Mouse (Mus musculus) CH12.LX (cell line): ENCODE measurements around the gene Scn8a. TPM values are rescaled to one million over a fixed set of nuclear protein-coding genes. Genes with fewer than 3 reads are reported as not detected.

Source experiments
- DNase-seq: peaks from one replicate; pipeline ENCODE4 v3.0.0-alpha.2; 2013; ENCODE audit errors: extremely low read depth
- H3K27ac ChIP-seq: 2 replicates; pipeline ENCODE4 v1.5.1; 2012; ENCODE audit warnings: low read depth, mild to moderate bottlenecking, control low read depth, moderate library complexity; ENCODE audit not compliant: insufficient read depth
- H3K27me3 ChIP-seq: replicated peaks from 2 replicates; pipeline ENCODE3; 2012; ENCODE audit warnings: inconsistent platforms
- H3K36me3 ChIP-seq, 2 experiments: replicated peaks in 1 of 2; 2 replicates each; pipeline versions ENCODE3 to v1.6.1; 2012; ENCODE audit warnings: inconsistent platforms in 1 of 2, low read length in 1 of 2, mild to moderate bottlenecking in 1 of 2, mixed read lengths in 1 of 2, moderate library complexity in 1 of 2; ENCODE audit not compliant: control insufficient read depth in 1 of 2, insufficient read depth in 1 of 2
- H3K4me1 ChIP-seq, 2 experiments: 2 replicates each; pipeline ENCODE4 v1.6.1; 2012; ENCODE audit warnings: inconsistent platforms in 1 of 2, moderate library complexity in 1 of 2; ENCODE audit not compliant: insufficient read depth in 2 of 2, control insufficient read depth in 1 of 2
- H3K4me2 ChIP-seq: 2 replicates; pipeline ENCODE4 v1.6.1; 2012; ENCODE audit warnings: low read depth, mild to moderate bottlenecking, control low read depth; ENCODE audit not compliant: poor library complexity, insufficient read depth, severe bottlenecking
- H3K4me3 ChIP-seq, 3 experiments: fragments of 150-350 bp in 1 of 3; sonication (generic) in 1 of 3; replicated peaks in 1 of 3; 2 replicates each; pipeline versions ENCODE3 to v1.5.1; 2011 to 2012; ENCODE audit warnings: low read depth in 2 of 3, low read length in 2 of 3, mild to moderate bottlenecking in 2 of 3, moderate library complexity in 2 of 3, control low read depth in 1 of 3, improper control_type of control experiment in 1 of 3, inconsistent platforms in 1 of 3, mixed read lengths in 1 of 3; ENCODE audit not compliant: poor library complexity in 1 of 3
- H3K79me2 ChIP-seq: replicated peaks from 2 replicates; pipeline ENCODE4 v1.6.1; 2012; ENCODE audit warnings: mild to moderate bottlenecking, moderate library complexity; ENCODE audit not compliant: control insufficient read depth, poor library complexity, insufficient read depth, severe bottlenecking; ENCODE audit errors: extremely low read depth
- H3K9ac ChIP-seq: 2 replicates; pipeline ENCODE4 v1.6.1; 2012; ENCODE audit warnings: low read depth, mild to moderate bottlenecking, control low read depth, moderate library complexity; ENCODE audit not compliant: insufficient read depth
- H3K9me3 ChIP-seq: replicated peaks from 2 replicates; pipeline ENCODE3; 2012; ENCODE audit warnings: low read length, inconsistent platforms, mixed read lengths
- CTCF ChIP-seq, 2 experiments: IDR thresholded peaks in 1 of 2; conservative IDR thresholded peaks in 1 of 2; 2 replicates each; pipeline ENCODE4 v1.5.1; 2011 to 2012; ENCODE audit warnings: low read depth in 2 of 2, low read length in 2 of 2, improper control_type of control experiment in 1 of 2, inconsistent platforms in 1 of 2, mild to moderate bottlenecking in 1 of 2, moderate library complexity in 1 of 2
- ETS1 ChIP-seq: conservative IDR thresholded peaks from 2 replicates; pipeline ENCODE4 v1.6.1; 2012; ENCODE audit warnings: low read depth, mild to moderate bottlenecking, inconsistent platforms, low read length, improper control_type of control experiment, moderate library complexity
- HCFC1 ChIP-seq: IDR thresholded peaks from 2 replicates; pipeline ENCODE4 v1.6.1; 2012; ENCODE audit warnings: low read depth, mild to moderate bottlenecking, inconsistent platforms, low read length, improper control_type of control experiment
- IRF4 ChIP-seq: IDR thresholded peaks from 2 replicates; pipeline ENCODE4 v1.6.1; 2014; ENCODE audit warnings: low read depth, mild to moderate bottlenecking, inconsistent platforms, low read length, improper control_type of control experiment
- MAZ ChIP-seq: IDR thresholded peaks from 2 replicates; pipeline ENCODE4 v1.6.1; 2012; ENCODE audit warnings: low read depth, mild to moderate bottlenecking, inconsistent platforms, low read length, improper control_type of control experiment, moderate library complexity
- NELFE ChIP-seq: IDR thresholded peaks from 2 replicates; pipeline ENCODE4 v1.6.1; 2011; ENCODE audit warnings: low read depth, low read length, improper control_type of control experiment
- POLR2A ChIP-seq: IDR thresholded peaks from 2 replicates; pipeline ENCODE4 v1.6.1; 2011; ENCODE audit warnings: low read depth, mild to moderate bottlenecking, improper control_type of control experiment, low read length
- RAD21 ChIP-seq: IDR thresholded peaks from 2 replicates; pipeline ENCODE4 v1.6.1; 2011; ENCODE audit warnings: low read depth, mild to moderate bottlenecking, low read length, improper control_type of control experiment, moderate library complexity
- SIN3A ChIP-seq: IDR thresholded peaks from 2 replicates; pipeline ENCODE4 v1.6.1; 2012; ENCODE audit warnings: low read length, improper control_type of control experiment, inconsistent platforms
- SMC3 ChIP-seq: IDR thresholded peaks from 2 replicates; pipeline ENCODE4 v1.6.1; 2011; ENCODE audit warnings: low read depth, low read length, improper control_type of control experiment
- TCF12 ChIP-seq: IDR thresholded peaks from 2 replicates; pipeline ENCODE4 v1.6.1; 2014; ENCODE audit warnings: low read depth, mild to moderate bottlenecking, inconsistent platforms, low read length, improper control_type of control experiment
- UBTF ChIP-seq: IDR thresholded peaks from 2 replicates; pipeline ENCODE4 v1.6.1; 2012; ENCODE audit warnings: low read depth, mild to moderate bottlenecking, inconsistent platforms, low read length, improper control_type of control experiment, moderate library complexity
- USF2 ChIP-seq: conservative IDR thresholded peaks from 2 replicates; pipeline ENCODE4 v1.6.1; 2011; ENCODE audit warnings: low read depth, low read length, improper control_type of control experiment
- ZKSCAN1 ChIP-seq: IDR thresholded peaks from 2 replicates; pipeline ENCODE4 v1.6.1; 2012; ENCODE audit warnings: low read depth, inconsistent platforms, low read length, improper control_type of control experiment, borderline replicate concordance
- dilution Hi-C: fragments of 300-500 bp; cut with MboI; formaldehyde crosslinking; loops from 2 replicates; pipeline ENCODE4 v1.14.3; 2020; ENCODE audit warnings: low sequenced_read_pairs; ENCODE audit not compliant: extremely low pct_unique_long_range_greater_than_20kb, extremely low pct_ligation_motif_present
- in situ Hi-C: fragments of 300-500 bp; cut with MboI; formaldehyde crosslinking; loops from 3 replicates; pipeline ENCODE4 v1.14.3; 2019; ENCODE audit warnings: low sequenced_read_pairs, low pct_ligation_motif_present, low pct_unique_long_range_greater_than_20kb, mixed read lengths
- polyA plus RNA-seq: library from polyadenylated mRNA; unstranded; fragments of >175 nt; gene quantifications from 2 replicates; pipeline ENCODE4 v1.2.1, GENCODE M21; 2012; ENCODE audit warnings: low read depth; ENCODE audit not compliant: insufficient read length
- total RNA-seq, 2 experiments: library from RNA; depleted of rRNA; stranded (reverse); fragments of 300-350 nt in 1 of 2; fragments of >200 nt in 1 of 2; gene quantifications; 2 replicates each; pipeline ENCODE4 v1.2.3; 2012 to 2014

Gene Scn8a
- total and polyA plus RNA-seq, 3 experiments: 0.13 to 0.39 (median 0.15) TPM

GRCm38 (mm10) chr15:101054541-101054940, 184.9 kb downstream of the Scn8a start:
- Histone ChIP-seq H3K27ac (no peak overlapping the region), H3K4me2 (no peak overlapping the region), H3K4me1 (no peaks in the 10 kb centered on the region), H3K27me3 (peaks cover 31% of the 10 kb centered on the region), H3K36me3 (no peaks in the 10 kb centered on the region), H3K79me2 (no peaks in the 10 kb centered on the region), H3K9me3 (peaks cover 16% of the 10 kb centered on the region)
- dilution Hi-C loops (no loop called here), in situ Hi-C loops (no loop called here)
- no peak for DNase-seq
- TF ChIP-seq TCF12 (no peak), MAZ (no peak), SIN3A (no peak)
- TF ChIP-seq, all 38 proteins: peak for 0
- no peak overlapping the region for H3K9ac ChIP-seq
- H3K4me3 ChIP-seq: no peak overlapping the region

GRCm38 (mm10) chr15:101056225-101056624, 186.6 kb downstream of the Scn8a start:
- Histone ChIP-seq H3K27ac (no peak overlapping the region), H3K9me3 (peaks cover 16% of the 10 kb centered on the region), H3K4me3 (no peak overlapping the region), H3K36me3 (no peaks in the 10 kb centered on the region), H3K4me1 (no peaks in the 10 kb centered on the region), H3K27me3 (peaks cover 36% of the 10 kb centered on the region), H3K79me2 (no peaks in the 10 kb centered on the region), H3K4me2 (no peak overlapping the region), H3K9ac (no peak overlapping the region)
- dilution Hi-C loops: no loop called here
- peak; percentile 67 for DNase-seq
- TF ChIP-seq CTCF (conservative IDR thresholded peaks at IDR 0.05 in 1 of 2, IDR thresholded peaks at IDR 0.05 in 1 of 2; ENCODE audit: low read depth in 2 of 2, low read length in 2 of 2) (peak; percentile 46 to 78; a peak in 3 of 4 replicates), HCFC1 (no peak), RAD21 (peak; percentile 66), USF2 (no peak), SMC3 (peak; percentile 59)
- in situ Hi-C loops: no loop called here

GRCm38 (mm10) chr15:101059570-101060279, 190.1 kb downstream of the Scn8a start:
- no peak overlapping the region for H3K4me2 ChIP-seq
- no peak overlapping the region for H3K9ac ChIP-seq
- no peak overlapping the region for H3K4me3 ChIP-seq
- H3K27me3 ChIP-seq: peaks cover 64% of the 10 kb centered on the region
- no peaks in the 10 kb centered on the region for H3K79me2 ChIP-seq
- no peaks in the 10 kb centered on the region for H3K36me3 ChIP-seq
- peaks cover 0 to 5% of the 10 kb centered on the region in 2 experiments; a peak in 1 of 4 replicates for H3K4me1 ChIP-seq
- H3K27ac ChIP-seq: no peak overlapping the region
- DNase-seq: no peak
- no peak for TF ChIP-seq POLR2A
- TF ChIP-seq ETS1: no peak
- no peak for TF ChIP-seq SMC3
- TF ChIP-seq HCFC1: no peak
- no peak for TF ChIP-seq UBTF
- TF ChIP-seq IRF4: no peak
- TF ChIP-seq ZKSCAN1: no peak
- TF ChIP-seq NELFE: no peak
- TF ChIP-seq, all 38 proteins: peak for 0
- H3K9me3 ChIP-seq: no peaks in the 10 kb centered on the region
- dilution Hi-C loops: no loop called here
- in situ Hi-C loops: no loop called here
